Mouse (Mus musculus): ENCODE results near the gene Dnm3. TPM values are rescaled to one million over a fixed set of nuclear protein-coding genes. Genes with fewer than 3 reads are reported as not detected.

The Dnm3 gene
- polyA plus RNA-seq, 1 experiment from 2014 or later: 1.5 TPM

- H3K4me2 ChIP-seq: no peak overlapping the region
- H3K27ac ChIP-seq (ENCODE audit: low read depth, low read length): no peak overlapping the region
- no peaks in the 10 kb centered on the region for H3K27me3 ChIP-seq (ENCODE audit: control insufficient read depth, insufficient read depth, low read length)
- H3K9me3 ChIP-seq (replicated peaks; ENCODE audit: control insufficient read depth, low read length): no peaks in the 10 kb centered on the region
- H3K4me1 ChIP-seq (ENCODE audit: control insufficient read depth, insufficient read depth, low read length): no peaks in the 10 kb centered on the region
- H3K4me3 ChIP-seq (ENCODE audit: low read depth, low read length): no peak overlapping the region
- H3K36me3 ChIP-seq (ENCODE audit: control insufficient read depth, insufficient read depth, low read length): no peaks in the 10 kb centered on the region
- WGBS (ENCODE audit: insufficient replicate concordance): 92% methylated on average over 1 of the region's 1 CpGs
- no peak overlapping the region for H3K9ac ChIP-seq (ENCODE audit: low read depth, low read length)
- ATAC-seq (replicated peaks; ENCODE audit: insufficient number of reproducible peaks, low FRiP score, low TSS enrichment): no peak
These were observed 201.8 kb downstream of the Dnm3 start for GRCm38 (mm10) chr1:162276011-162276410.

- H3K4me3 ChIP-seq (ENCODE audit: low read depth, low read length): no peak overlapping the region
- no peak for ATAC-seq (replicated peaks; ENCODE audit: insufficient number of reproducible peaks, low FRiP score, low TSS enrichment)
- H3K4me1 ChIP-seq (ENCODE audit: control insufficient read depth, insufficient read depth, low read length): no peaks in the 10 kb centered on the region
- WGBS (ENCODE audit: insufficient replicate concordance): 85% methylated on average over 11 of the region's 11 CpGs
- H3K27me3 ChIP-seq (ENCODE audit: control insufficient read depth, insufficient read depth, low read length): no peaks in the 10 kb centered on the region
- no peaks in the 10 kb centered on the region for H3K9me3 ChIP-seq (replicated peaks; ENCODE audit: control insufficient read depth, low read length)
- no peak overlapping the region for H3K4me2 ChIP-seq
- no peak overlapping the region for H3K9ac ChIP-seq (ENCODE audit: low read depth, low read length)
- H3K27ac ChIP-seq (ENCODE audit: low read depth, low read length): no peak overlapping the region
- no peaks in the 10 kb centered on the region for H3K36me3 ChIP-seq (ENCODE audit: control insufficient read depth, insufficient read depth, low read length)
These were observed 203.1 kb downstream of the Dnm3 start for GRCm38 (mm10) chr1:162274674-162275248.

- Histone ChIP-seq H3K36me3 (ENCODE audit: control insufficient read depth, insufficient read depth, low read length) (no peaks in the 10 kb centered on the region), H3K9ac (ENCODE audit: low read depth, low read length) (no peak overlapping the region), H3K4me1 (ENCODE audit: control insufficient read depth, insufficient read depth, low read length) (no peaks in the 10 kb centered on the region), H3K9me3 (replicated peaks; ENCODE audit: control insufficient read depth, low read length) (no peaks in the 10 kb centered on the region), H3K4me3 (ENCODE audit: low read depth, low read length) (no peak overlapping the region), H3K27ac (ENCODE audit: low read depth, low read length) (no peak overlapping the region), H3K27me3 (ENCODE audit: control insufficient read depth, insufficient read depth, low read length) (no peaks in the 10 kb centered on the region), H3K4me2 (no peak overlapping the region)
- 79% methylated on average over 6 of the region's 6 CpGs for WGBS (ENCODE audit: insufficient replicate concordance)
- ATAC-seq (replicated peaks; ENCODE audit: insufficient number of reproducible peaks, low FRiP score, low TSS enrichment): no peak
These were observed 220.8 kb downstream of the Dnm3 start for GRCm38 (mm10) chr1:162256912-162257607.

- H3K4me1 ChIP-seq (ENCODE audit: control insufficient read depth, insufficient read depth, low read length): no peaks in the 10 kb centered on the region
- ATAC-seq (replicated peaks; ENCODE audit: insufficient number of reproducible peaks, low FRiP score, low TSS enrichment): no peak; the same call in 1 of the 2 replicates
- H3K9me3 ChIP-seq (replicated peaks; ENCODE audit: control insufficient read depth, low read length): no peaks in the 10 kb centered on the region
- no peaks in the 10 kb centered on the region for H3K36me3 ChIP-seq (ENCODE audit: control insufficient read depth, insufficient read depth, low read length)
- no peak overlapping the region for H3K4me2 ChIP-seq
- H3K27me3 ChIP-seq (ENCODE audit: control insufficient read depth, insufficient read depth, low read length): no peaks in the 10 kb centered on the region
- H3K9ac ChIP-seq (ENCODE audit: low read depth, low read length): no peak overlapping the region
- H3K4me3 ChIP-seq (ENCODE audit: low read depth, low read length): no peak overlapping the region
- 51% methylated on average over 5 of the region's 5 CpGs for WGBS (ENCODE audit: insufficient replicate concordance)
- no peak overlapping the region for H3K27ac ChIP-seq (ENCODE audit: low read depth, low read length)
These were observed 222.9 kb downstream of the Dnm3 start for GRCm38 (mm10) chr1:162254944-162255343.

- H3K9ac ChIP-seq (ENCODE audit: low read depth, low read length): no peak overlapping the region
- ATAC-seq (replicated peaks; ENCODE audit: insufficient number of reproducible peaks, low FRiP score, low TSS enrichment): no peak
- H3K27ac ChIP-seq (ENCODE audit: low read depth, low read length): no peak overlapping the region; the same call in 1 of the 2 replicates
- WGBS (ENCODE audit: insufficient replicate concordance): 51% methylated on average over 8 of the region's 8 CpGs
- H3K4me1 ChIP-seq (ENCODE audit: control insufficient read depth, insufficient read depth, low read length): no peaks in the 10 kb centered on the region
- no peaks in the 10 kb centered on the region for H3K36me3 ChIP-seq (ENCODE audit: control insufficient read depth, insufficient read depth, low read length)
- H3K9me3 ChIP-seq (replicated peaks; ENCODE audit: control insufficient read depth, low read length): no peaks in the 10 kb centered on the region
- H3K27me3 ChIP-seq (ENCODE audit: control insufficient read depth, insufficient read depth, low read length): no peaks in the 10 kb centered on the region
- H3K4me3 ChIP-seq (ENCODE audit: low read depth, low read length): no peak overlapping the region
- no peak overlapping the region for H3K4me2 ChIP-seq
These were observed 223.7 kb downstream of the Dnm3 start for GRCm38 (mm10) chr1:162253971-162254641.

- no peak overlapping the region for H3K4me3 ChIP-seq (ENCODE audit: low read depth, low read length)
- H3K9ac ChIP-seq (ENCODE audit: low read depth, low read length): no peak overlapping the region
These were observed 225.0 kb downstream of the Dnm3 start for GRCm38 (mm10) chr1:162252869-162253268.

GRCm38 (mm10) chr1:162247216-162247615 is 230.6 kb downstream of the Dnm3 start:
- Histone ChIP-seq H3K9me3 (replicated peaks; ENCODE audit: control insufficient read depth, low read length) (no peaks in the 10 kb centered on the region), H3K4me3 (ENCODE audit: low read depth, low read length) (no peak overlapping the region), H3K27ac (ENCODE audit: low read depth, low read length) (no peak overlapping the region), H3K4me1 (ENCODE audit: control insufficient read depth, insufficient read depth, low read length) (0 out of 2 replicates have a peak, but pooled peaks cover 3% of the 10 kb centered on the region), H3K9ac (ENCODE audit: low read depth, low read length) (no peak overlapping the region), H3K36me3 (ENCODE audit: control insufficient read depth, insufficient read depth, low read length) (no peaks in the 10 kb centered on the region), H3K4me2 (no peak overlapping the region), H3K27me3 (ENCODE audit: control insufficient read depth, insufficient read depth, low read length) (no peaks in the 10 kb centered on the region)
- WGBS (ENCODE audit: insufficient replicate concordance): 71% methylated on average over 5 of the region's 5 CpGs
- ATAC-seq (replicated peaks; ENCODE audit: insufficient number of reproducible peaks, low FRiP score, low TSS enrichment): no peak

More at GRCm38 (mm10) chr1:162252869-162253268, 225.0 kb downstream of the Dnm3 start:
- H3K27ac ChIP-seq (ENCODE audit: low read depth, low read length): no peak overlapping the region
- ATAC-seq (replicated peaks; ENCODE audit: insufficient number of reproducible peaks, low FRiP score, low TSS enrichment): no peak
- H3K4me1 ChIP-seq (ENCODE audit: control insufficient read depth, insufficient read depth, low read length): no peaks in the 10 kb centered on the region
- H3K36me3 ChIP-seq (ENCODE audit: control insufficient read depth, insufficient read depth, low read length): no peaks in the 10 kb centered on the region
- 62% methylated on average over 2 of the region's 2 CpGs for WGBS (ENCODE audit: insufficient replicate concordance)
- no peak overlapping the region for H3K4me2 ChIP-seq
- no peaks in the 10 kb centered on the region for H3K27me3 ChIP-seq (ENCODE audit: control insufficient read depth, insufficient read depth, low read length)
- no peaks in the 10 kb centered on the region for H3K9me3 ChIP-seq (replicated peaks; ENCODE audit: control insufficient read depth, low read length)

- no peak overlapping the region for H3K9ac ChIP-seq (ENCODE audit: low read depth, low read length)
- 16% methylated on average over 2 of the region's 2 CpGs for WGBS (ENCODE audit: insufficient replicate concordance)
- H3K4me3 ChIP-seq (ENCODE audit: low read depth, low read length): no peak overlapping the region
- no peak; the same call in 1 of the 2 replicates for ATAC-seq (replicated peaks; ENCODE audit: insufficient number of reproducible peaks, low FRiP score, low TSS enrichment)
- H3K4me2 ChIP-seq: no peak overlapping the region
- H3K4me1 ChIP-seq (ENCODE audit: control insufficient read depth, insufficient read depth, low read length): 0 out of 2 replicates have a peak, but pooled peaks cover 3% of the 10 kb centered on the region
- H3K27me3 ChIP-seq (ENCODE audit: control insufficient read depth, insufficient read depth, low read length): no peaks in the 10 kb centered on the region
- no peaks in the 10 kb centered on the region for H3K36me3 ChIP-seq (ENCODE audit: control insufficient read depth, insufficient read depth, low read length)
- no peak overlapping the region for H3K27ac ChIP-seq (ENCODE audit: low read depth, low read length)
- no peaks in the 10 kb centered on the region for H3K9me3 ChIP-seq (replicated peaks; ENCODE audit: control insufficient read depth, low read length)
These were observed 234.2 kb downstream of the Dnm3 start for GRCm38 (mm10) chr1:162243651-162243990.

Measured in heart, embryonic 11.5 days (tissue).